Mouse (Mus musculus): Measurements from ENCODE around the gene Lrrc72.

The Lrrc72 gene

GRCm38 (mm10) chr12:36190343-36190742 is 62.9 kb downstream of the Lrrc72 start:
- no peak for DNase-seq (ENCODE audit: low read depth, low spot score)

DNA sequence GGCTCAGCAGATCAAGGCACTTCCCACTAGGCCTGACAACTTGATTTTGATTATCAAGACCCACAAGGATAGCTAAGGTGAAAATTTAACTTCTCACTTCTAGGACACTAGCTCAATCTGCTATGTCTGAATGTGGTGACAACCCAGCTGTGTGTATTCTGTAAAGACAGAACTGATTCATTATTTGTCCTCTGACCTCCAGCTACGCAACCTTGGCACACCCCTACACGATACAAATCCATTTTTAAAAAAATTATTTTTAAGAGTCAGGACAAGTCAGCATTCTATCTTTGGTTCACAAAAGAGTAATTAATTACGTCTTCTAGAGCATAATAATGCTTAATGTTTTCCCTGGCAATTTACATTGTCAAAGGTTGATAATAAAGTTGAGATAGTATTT is 63.6 kb downstream of the Lrrc72 start:
- no peak for DNase-seq (ENCODE audit: low read depth, low spot score)

DNA sequence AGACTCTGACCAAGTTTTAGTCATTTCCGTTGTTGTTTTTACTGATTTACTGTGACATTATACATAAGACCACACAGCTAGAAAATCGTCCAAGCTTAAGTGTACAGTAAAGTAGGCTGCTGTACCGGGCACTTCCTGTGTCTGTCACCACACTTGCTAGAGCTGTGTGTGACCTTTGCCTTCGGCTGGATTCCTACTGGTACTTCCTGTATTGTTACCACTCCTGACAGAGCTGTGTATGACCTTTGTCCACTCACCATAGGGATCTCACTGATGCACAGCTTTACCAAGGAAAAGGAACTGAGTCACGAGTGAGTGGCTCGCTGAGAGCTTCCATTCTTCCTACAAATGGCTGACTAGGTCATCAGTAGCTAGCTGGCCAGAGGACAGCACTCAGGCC is 66.1 kb downstream of the Lrrc72 start:
- no peak for DNase-seq (ENCODE audit: low read depth, low spot score)

DNA sequence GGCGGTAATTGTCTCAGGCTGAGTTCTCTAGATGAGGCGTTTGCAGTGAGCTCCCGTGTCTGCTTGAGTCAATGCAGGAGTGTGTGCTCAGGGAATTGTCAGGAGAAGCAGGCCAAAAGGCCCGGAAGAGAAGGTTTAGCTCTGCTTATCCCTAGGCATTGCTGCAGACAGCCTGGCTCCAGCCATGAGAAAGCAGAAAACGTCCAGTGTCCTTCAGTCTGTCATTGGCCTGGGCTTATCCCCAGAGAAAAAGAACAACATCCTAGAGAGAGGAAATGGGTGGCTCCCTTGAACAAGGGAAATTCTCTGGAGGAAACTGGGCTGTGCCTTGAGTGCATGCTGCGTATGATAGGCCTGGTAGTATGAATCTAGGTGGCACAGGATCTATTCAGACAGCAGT is 70.6 kb downstream of the Lrrc72 start:
- DNase-seq (ENCODE audit: low read depth, low spot score), result no peak

GRCm38 (mm10) chr12:36177227-36177626 is 76.0 kb downstream of the Lrrc72 start:
- no peak for DNase-seq (ENCODE audit: low read depth, low spot score)

GRCm38 (mm10) chr12:36165299-36165698 is 87.9 kb downstream of the Lrrc72 start:
- no peak for DNase-seq (ENCODE audit: low read depth, low spot score)

- DNase-seq (ENCODE audit: low read depth, low spot score), result no peak
These were observed 88.9 kb downstream of the Lrrc72 start for GRCm38 (mm10) chr12:36164126-36164791.
